Mouse (Mus musculus) lung, postnatal 0 days (tissue): ENCODE data around the gene Plxnd1.

Experiments
- CTCF ChIP-seq: IDR thresholded peaks from 2 replicates; pipeline ENCODE4 v1.5.1; 2016; ENCODE audit warnings: antibody characterized with exemption, mild to moderate bottlenecking
- EP300 ChIP-seq: IDR thresholded peaks from 2 replicates; pipeline ENCODE4 v1.6.1; 2016; ENCODE audit warnings: antibody characterized with exemption, mild to moderate bottlenecking, control low read depth

DNA sequence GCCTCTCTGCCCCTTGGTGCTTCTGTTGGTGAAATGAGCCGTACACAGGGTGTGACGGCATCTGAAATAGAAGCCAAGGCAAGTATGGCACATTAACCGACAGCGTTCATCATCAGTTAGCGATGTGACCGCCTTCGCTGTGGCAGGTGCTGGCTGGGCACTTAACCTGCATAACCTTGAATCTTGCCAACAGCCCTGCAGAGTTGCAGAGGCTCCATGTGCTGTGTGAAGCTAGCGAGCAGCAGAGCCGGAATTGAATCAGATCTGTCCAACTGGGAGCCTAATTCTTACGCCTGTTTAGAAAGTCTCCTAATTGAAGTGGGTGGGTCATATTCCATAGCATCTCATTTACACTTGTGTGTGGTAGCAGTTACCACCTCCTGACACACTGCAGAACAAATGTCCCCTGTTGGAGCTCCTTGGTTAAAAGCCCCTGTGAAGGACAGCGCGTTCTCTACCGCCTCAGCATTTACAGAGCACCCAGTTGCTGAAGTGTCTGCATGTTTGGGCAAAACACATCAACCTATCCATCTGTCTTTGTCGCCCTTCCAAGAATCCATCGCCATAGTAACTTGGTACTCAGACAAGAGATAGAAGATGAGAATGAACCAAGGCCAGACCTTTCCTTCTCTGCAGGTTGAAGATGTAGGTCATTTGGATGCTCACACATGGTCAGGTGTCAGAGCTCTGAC lies 80.1 kb downstream of the Plxnd1 start:
- TF ChIP-seq CTCF (no peak), EP300 (no peak)
